In genomic region chr4:115014276-115014675, GRCm38 (mm10) we compare ENCODE assay signal across 27 mouse cellular contexts. TPM values are rescaled to one million over a fixed set of nuclear protein-coding genes. Genes with fewer than 3 reads are reported as not detected.
"Had no signal": no experiment of that assay in that cellular context is flagged by ENCODE, and none has a peak within 500 bp of the region (broad histone marks: within the 10 kb centered on the region; RNA-seq: fewer than 3 reads in every experiment).

No protein-coding gene starts in this region.

- H3K4me1 ChIP-seq: embryonic facial prominence, embryonic 10.5 days; embryonic facial prominence, embryonic 12.5 days; embryonic facial prominence, embryonic 13.5 days; embryonic facial prominence, embryonic 15.5 days; forebrain, embryonic 10.5 days; forebrain, embryonic 12.5 days; forebrain, embryonic 13.5 days; forebrain, embryonic 15.5 days had no signal

- ATAC-seq: forebrain, embryonic 13.5 days; forebrain, embryonic 14.5 days; forebrain, embryonic 15.5 days; forebrain, embryonic 16.5 days; forebrain, postnatal 0 days had no signal

- H3K9me3 ChIP-seq: embryonic facial prominence, embryonic 10.5 days; embryonic facial prominence, embryonic 12.5 days; embryonic facial prominence, embryonic 13.5 days; embryonic facial prominence, embryonic 15.5 days; forebrain, embryonic 10.5 days; forebrain, embryonic 12.5 days; forebrain, embryonic 13.5 days; forebrain, embryonic 15.5 days had no signal

- H3K27me3 ChIP-seq: embryonic facial prominence, embryonic 12.5 days; embryonic facial prominence, embryonic 13.5 days; embryonic facial prominence, embryonic 15.5 days; forebrain, embryonic 12.5 days; forebrain, embryonic 13.5 days; forebrain, embryonic 15.5 days had no signal

- H3K9ac ChIP-seq: embryonic facial prominence, embryonic 12.5 days; embryonic facial prominence, embryonic 13.5 days; embryonic facial prominence, embryonic 15.5 days; forebrain, embryonic 12.5 days; forebrain, embryonic 13.5 days; forebrain, embryonic 15.5 days; forebrain, postnatal 0 days had no signal

- DNase-seq: cerebellum, adult 9-11 months; cerebellum, postnatal 10 days; cerebellum, postnatal 14 days; cerebellum, postnatal 25 days; cerebellum, postnatal 36 days; embryo, embryonic 11 days; forebrain, postnatal 0 days; gastrocnemius, adult 2 months; gastrocnemius, postnatal 10 days; gastrocnemius, postnatal 14 days; gastrocnemius, postnatal 25 days; gastrocnemius, postnatal 36 days; heart, adult 11 months; heart, adult 18-20 months; heart, adult 2 months had no signal

- H3K4me3 ChIP-seq: embryonic facial prominence, embryonic 10.5 days; embryonic facial prominence, embryonic 12.5 days; embryonic facial prominence, embryonic 13.5 days; embryonic facial prominence, embryonic 15.5 days; erythroblast, embryonic 14.5 days; forebrain, embryonic 10.5 days; forebrain, embryonic 12.5 days; forebrain, embryonic 13.5 days; forebrain, embryonic 15.5 days; gastrocnemius, adult 2 months; heart, adult 2 months had no signal

- H3K27ac ChIP-seq: embryonic facial prominence, embryonic 10.5 days; embryonic facial prominence, embryonic 12.5 days; embryonic facial prominence, embryonic 13.5 days; embryonic facial prominence, embryonic 15.5 days; forebrain, embryonic 10.5 days; forebrain, embryonic 12.5 days; forebrain, embryonic 13.5 days; forebrain, embryonic 15.5 days; gastrocnemius, adult 2 months; heart, adult 2 months had no signal

- H3K4me2 ChIP-seq: embryonic facial prominence, embryonic 12.5 days; embryonic facial prominence, embryonic 13.5 days; embryonic facial prominence, embryonic 15.5 days; forebrain, embryonic 12.5 days; forebrain, embryonic 13.5 days; forebrain, embryonic 15.5 days had no signal

RNA-seq across cellular contexts. Expression of gene Stil, which starts 14.3 kb away (rescaled TPM):
- total RNA-seq: gastrocnemius, adult 18-20 months had no signal
